In the genomic region with DNA sequence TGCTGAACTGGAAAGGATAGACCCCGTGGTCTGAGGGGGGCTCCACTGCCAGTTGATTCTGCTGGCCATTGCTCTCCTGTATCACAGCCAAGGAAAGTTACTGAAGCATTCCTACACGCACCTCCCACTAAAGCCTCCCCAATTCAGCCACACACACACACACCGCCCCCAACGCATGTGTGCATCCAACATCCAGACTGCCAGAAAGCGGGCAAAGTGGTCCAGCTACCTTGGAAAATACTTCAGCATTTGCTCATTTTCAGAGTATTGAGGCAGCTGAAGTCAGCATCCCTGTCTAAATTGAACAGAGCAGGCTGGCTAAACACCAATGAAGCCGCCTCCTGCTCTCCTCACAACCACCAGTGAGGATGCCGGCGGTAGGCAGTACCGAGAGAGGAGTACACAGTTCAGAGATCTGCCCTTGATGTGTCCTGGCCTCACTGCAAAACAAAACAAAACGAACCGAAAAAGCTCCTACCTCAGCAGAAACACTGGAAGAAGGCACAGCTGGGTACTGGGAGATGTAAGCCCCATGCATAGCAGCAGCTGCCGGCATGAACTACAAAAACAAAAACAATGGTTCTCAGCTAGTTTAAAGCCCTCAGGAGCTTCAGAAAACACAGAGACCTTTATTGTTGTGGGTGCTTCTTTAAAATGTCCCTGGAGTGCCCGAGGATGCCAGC, we compare ENCODE assay signal across 12 mouse cellular contexts. TPM values are rescaled to one million over a fixed set of nuclear protein-coding genes. Genes with fewer than 3 reads are reported as not detected.
DNase-seq lines count a peak whose midpoint lies in the region; ATAC-seq and TF ChIP-seq lines count a peak whose summit lies in the region.
"Had no signal": no experiment of that assay in that cellular context is flagged by ENCODE, and none has a peak within 500 bp of the region (broad histone marks: within the 10 kb centered on the region; RNA-seq: fewer than 3 reads in every experiment).

No protein-coding gene starts in this region.

- no peak for TF ChIP-seq CTCF in E14TG2a.4 (conservative IDR thresholded peaks at IDR 0.05; ENCODE audit: low read length)
- no peak for TF ChIP-seq CTCF in lung, adult 2 months (IDR thresholded peaks at IDR 0.05; ENCODE audit: insufficient read depth, low read length)

- no peaks in the 10 kb centered on the region for H3K36me3 ChIP-seq in hindbrain, embryonic 11.5 days (ENCODE audit: control insufficient read depth, insufficient read depth, low read length)
- H3K36me3 ChIP-seq in hindbrain, embryonic 10.5 days = peaks cover 76% of the 10 kb centered on the region
- peaks cover 64% of the 10 kb centered on the region for H3K36me3 ChIP-seq in E14TG2a.4 (ENCODE audit: insufficient read depth, low read length)

- H3K9me3 ChIP-seq in hindbrain, embryonic 11.5 days (ENCODE audit: control insufficient read depth, low read length) = no peaks in the 10 kb centered on the region
- H3K9me3 ChIP-seq in hindbrain, embryonic 10.5 days = no peaks in the 10 kb centered on the region
- no peaks in the 10 kb centered on the region for H3K9me3 ChIP-seq in E14TG2a.4 (ENCODE audit: low read length)
- H3K9me3 ChIP-seq: limb, embryonic 13.5 days had no signal

- H3K27me3 ChIP-seq in hindbrain, embryonic 11.5 days (ENCODE audit: control insufficient read depth, insufficient read depth, low read length) = no peaks in the 10 kb centered on the region
- H3K27me3 ChIP-seq in hindbrain, embryonic 10.5 days (ENCODE audit: insufficient read depth, poor library complexity, severe bottlenecking) = no peaks in the 10 kb centered on the region
- no peaks in the 10 kb centered on the region for H3K27me3 ChIP-seq in E14TG2a.4 (ENCODE audit: insufficient read depth, low read length)
- H3K27me3 ChIP-seq: limb, embryonic 13.5 days had no signal

- H3K4me3 ChIP-seq in hindbrain, embryonic 11.5 days (ENCODE audit: low read depth, low read length) = no peak overlapping the region
- H3K4me3 ChIP-seq in hindbrain, embryonic 10.5 days = no peak overlapping the region
- H3K4me3 ChIP-seq in E14TG2a.4 (replicated peaks; ENCODE audit: low read length) = 0 out of 2 replicates have a peak overlapping the region, but pooled peaks have one; percentile 13
- no peak overlapping the region for H3K4me3 ChIP-seq in lung, adult 2 months (replicated peaks; ENCODE audit: extremely low read depth, low read depth, low read length)
- H3K4me3 ChIP-seq: limb, embryonic 13.5 days had no signal

- WGBS in hindbrain, embryonic 11.5 days = 44% methylated on average over 13 of the region's 13 CpGs
- 34% methylated on average over 13 of the region's 13 CpGs for WGBS in hindbrain, embryonic 10.5 days
- WGBS in lung, adult 2 months = 60% methylated on average over 13 of the region's 13 CpGs

- no peak for TF ChIP-seq POLR2A in lung, adult 2 months (IDR thresholded peaks at IDR 0.05; ENCODE audit: borderline replicate concordance, extremely low read depth, low read depth, low read length)

- no peak for DNase-seq in hindbrain, embryonic 11.5 days (ENCODE audit: low spot score)
- DNase-seq in hindbrain, embryonic 10.5 days (ENCODE audit: low spot score) = no peak
- DNase-seq in frontal cortex, postnatal 36 days (ENCODE audit: low spot score in 2 of 2) = peak; percentile 51 to 75
- DNase-seq in left cerebral cortex, postnatal 14 days (ENCODE audit: low spot score in 2 of 2) = peak; percentile 65
- DNase-seq in lung, adult 2 months = no peak
- no peak for DNase-seq in urinary bladder, adult 18-20 months (ENCODE audit: low spot score in 2 of 2)
- DNase-seq: cerebellum, adult 2 months; lung, postnatal 36 days had no signal

- intact Hi-C loops in left cerebral cortex, postnatal 14 days (cut with DNase I) = loop anchor here (5.0 kb wide), 1 partner anchor 36 kb away; no protein-coding TSS in a partner anchor

- 0 out of 2 replicates have a peak overlapping the region, but pooled peaks have one; percentile 4 for H3K9ac ChIP-seq in hindbrain, embryonic 11.5 days (ENCODE audit: low read depth, low read length)
- H3K9ac ChIP-seq: limb, embryonic 13.5 days had no signal

- no peaks in the 10 kb centered on the region for H3K4me1 ChIP-seq in hindbrain, embryonic 11.5 days (replicated peaks; ENCODE audit: control insufficient read depth, insufficient read depth, low read length)
- peaks cover 8% of the 10 kb centered on the region for H3K4me1 ChIP-seq in hindbrain, embryonic 10.5 days (replicated peaks)
- H3K4me1 ChIP-seq in E14TG2a.4 (replicated peaks; ENCODE audit: low read depth, low read length) = peaks cover 61% of the 10 kb centered on the region
- H3K4me1 ChIP-seq in lung, adult 2 months (ENCODE audit: control insufficient read depth, insufficient read depth, low read length) = no peaks in the 10 kb centered on the region
- H3K4me1 ChIP-seq: limb, embryonic 13.5 days had no signal

- ATAC-seq in hindbrain, embryonic 11.5 days (ENCODE audit: low FRiP score) = no peak
- ATAC-seq in erythroblast, adult 5-6 weeks (replicated peaks; ENCODE audit: low FRiP score, poor library complexity, severe bottlenecking) = no peak
- ATAC-seq: activated CD4-positive, CD25-positive, alpha-beta regulatory T cell, adult 4 months had no signal

- no peak overlapping the region for H3K27ac ChIP-seq in hindbrain, embryonic 11.5 days (ENCODE audit: low read depth, low read length)
- H3K27ac ChIP-seq in hindbrain, embryonic 10.5 days = no peak overlapping the region
- H3K27ac ChIP-seq: limb, embryonic 13.5 days had no signal

- no peak overlapping the region for H3K4me2 ChIP-seq in hindbrain, embryonic 11.5 days (replicated peaks; ENCODE audit: low read depth, low read length)
- H3K4me2 ChIP-seq: limb, embryonic 13.5 days had no signal

RNA-seq across cellular contexts. Expression of a gene that starts 42.4 kb away (rescaled TPM):
- polyA plus RNA-seq in hindbrain, embryonic 11.5 days (2014; fragmentation: Nextera tagmentation; extraction: Ambion mirVana) = 20.0 and 37.6 TPM in 2 replicates
- 16.2 and 17.0 TPM in 2 replicates for polyA plus RNA-seq in hindbrain, embryonic 10.5 days (2016; fragmentation: Nextera tagmentation; extraction: Ambion mirVana)
- total RNA-seq in left cerebral cortex, postnatal 14 days (2021) = 10 to 100 TPM; 30.6 to 32.4 TPM
- polyA plus RNA-seq in lung, adult 2 months (2012; rRNA removed) = 26.9 and 40.7 TPM in 2 replicates
- total RNA-seq in erythroblast, adult 5-6 weeks (2015; ENCODE audit: low replicate concordance) = 80.3 and 86.5 TPM in 2 replicates
- total RNA-seq in erythroblast, adult 5-6 weeks (2017; ENCODE audit: low replicate concordance) = 71.0 and 73.5 TPM in 2 replicates

RNA-seq across cellular contexts. Expression of a gene that starts 46.3 kb away (rescaled TPM):
- polyA plus RNA-seq in hindbrain, embryonic 11.5 days (2014; fragmentation: Nextera tagmentation; extraction: Ambion mirVana) = 18.9 and 19.5 TPM in 2 replicates
- polyA plus RNA-seq in hindbrain, embryonic 10.5 days (2016; fragmentation: Nextera tagmentation; extraction: Ambion mirVana) = 25.7 and 28.6 TPM in 2 replicates
- total RNA-seq in left cerebral cortex, postnatal 14 days (2021) = 10 to 100 TPM in 1 of 2 experiments, 1 to 10 TPM in 1; 9.2 to 10.8 TPM
- 103 and 116 TPM in 2 replicates for polyA plus RNA-seq in lung, adult 2 months (2012; rRNA removed)
- 1.9 and 5.0 TPM in 2 replicates for total RNA-seq in erythroblast, adult 5-6 weeks (2015; ENCODE audit: low replicate concordance)
- 0.51 and 6.8 TPM in 2 replicates for total RNA-seq in erythroblast, adult 5-6 weeks (2017; ENCODE audit: low replicate concordance)

RNA-seq across cellular contexts. Expression of a gene that starts 50.7 kb away (rescaled TPM):
- polyA plus RNA-seq in hindbrain, embryonic 11.5 days (2014; fragmentation: Nextera tagmentation; extraction: Ambion mirVana) = 2,416 and 2,461 TPM in 2 replicates
- polyA plus RNA-seq in hindbrain, embryonic 10.5 days (2016; fragmentation: Nextera tagmentation; extraction: Ambion mirVana) = 2,236 and 2,265 TPM in 2 replicates
- 1,000 to 10,000 TPM; 1,697 to 1,804 TPM for total RNA-seq in left cerebral cortex, postnatal 14 days (2021)
- polyA plus RNA-seq in lung, adult 2 months (2012; rRNA removed) = 1,519 and 1,632 TPM in 2 replicates
- total RNA-seq in erythroblast, adult 5-6 weeks (2015; ENCODE audit: low replicate concordance) = 477 and 544 TPM in 2 replicates
- 410 and 537 TPM in 2 replicates for total RNA-seq in erythroblast, adult 5-6 weeks (2017; ENCODE audit: low replicate concordance)

Comparison
In these comparisons a context has a peak if more than half of its experiments do, and no peak if none do; other contexts are left out.
1. DNase-seq: peak in frontal cortex, postnatal 36 days (2 of 2) and left cerebral cortex, postnatal 14 days (2 of 2); none in hindbrain, embryonic 11.5 days (single experiment), hindbrain, embryonic 10.5 days (single experiment), lung, adult 2 months (single experiment) and urinary bladder, adult 18-20 months (0 of 2).